Mouse (Mus musculus) Patski (cell line): ENCODE results near the gene Tepsin. TPM values are rescaled to one million over a fixed set of nuclear protein-coding genes. Genes with fewer than 3 reads are reported as not detected.

ENCODE experiments used
- ATAC-seq: fragments of 100-300 bp; one replicate; pipeline ENCODE4 v1.8.0; 2021
- CTCF ChIA-PET: fragments of 350-600 bp; sonication (Branson Sonifier 250); formaldehyde crosslinking; loops from one replicate; lab custom pipeline; 2022; ENCODE audit warnings: inconsistent platforms; lab: Charles Lee
- POLR2A ChIA-PET: fragments of 350-600 bp; sonication (Branson Sonifier 250); formaldehyde crosslinking; loops from one replicate; lab custom pipeline; 2022; ENCODE audit warnings: antibody characterized with exemption, inconsistent platforms; lab: Charles Lee
- DNase-seq: peaks from one replicate; pipeline ENCODE4 v3.0.0-alpha.2; 2011; ENCODE audit warnings: low read depth, low spot score
- H3K27me3 ChIP-seq: fragments of 371-371 bp; one replicate; pipeline ENCODE4 v1.5.1; 2021
- CTCF ChIP-seq: fragments of 100-300 bp; IDR thresholded peaks from one replicate; pipeline ENCODE4 v1.5.1; 2021
- in situ Hi-C: fragments of 300-500 bp; cut with MboI; formaldehyde crosslinking; loops from 3 replicates; pipeline ENCODE4 v1.11.1; 2018; ENCODE audit warnings: low pct_unique_long_range_greater_than_20kb, mixed read lengths
- polyA plus RNA-seq: library from polyadenylated mRNA; unstranded; gene quantifications from one replicate; pipeline ENCODE4 v1.2.3, GENCODE M21; 2021

The Tepsin gene
- polyA plus RNA-seq, 1 experiment from 2014 or later = 19.7 TPM

GRCm38 (mm10) chr11:120041191-120042123 is 57.1 kb downstream of the Tepsin start:
- in situ Hi-C loops = no loop called here
- DNase-seq (no peak), ATAC-seq (no peak)
- ChIA-PET POLR2A (no interaction called here), CTCF (interaction anchor here (1.2 kb wide), 1 partner anchor 10 kb away, joined by 3 read pairs; no protein-coding TSS in a partner anchor)
- no peak for TF ChIP-seq CTCF
- H3K27me3 ChIP-seq = no peaks in the 10 kb centered on the region

Other genes with a start within 250 kb of the Tepsin start
- gene Chmp6, start 185.3 kb downstream of the Tepsin start, polyA plus RNA-seq = 54.7 TPM
- 15.4 TPM for gene Baiap2, start 156.0 kb downstream of the Tepsin start, polyA plus RNA-seq
- gene Aatk, start 51.6 kb downstream of the Tepsin start, polyA plus RNA-seq = 0.09 TPM
- 36.8 TPM for gene Cep131, start 11.9 kb downstream of the Tepsin start, polyA plus RNA-seq
- 57.3 TPM for gene Ndufaf8, start 197 bp upstream of the Tepsin start, polyA plus RNA-seq
- 107 TPM for gene Slc38a10, start 52.6 kb upstream of the Tepsin start, polyA plus RNA-seq
- gene Bahcc1, start 134.2 kb upstream of the Tepsin start, polyA plus RNA-seq = 12.4 TPM
- 2,862 TPM for gene Actg1, start 249.8 kb upstream of the Tepsin start, polyA plus RNA-seq